Mouse (Mus musculus): ENCODE results near the gene Tubb1.
A peak's percentile ranks its signal among the peaks of the same experiment; 100 is the strongest.

Gene Tubb1

GRCm38 (mm10) chr2:174450353-174450752, at the start of gene Tubb1:
Tubb1 (plus strand) TSS chr2:174450695.
- DNase-seq: no peak

GRCm38 (mm10) chr2:174410222-174410621, 40.3 kb upstream of the Tubb1 start:
- no peak for DNase-seq

DNA sequence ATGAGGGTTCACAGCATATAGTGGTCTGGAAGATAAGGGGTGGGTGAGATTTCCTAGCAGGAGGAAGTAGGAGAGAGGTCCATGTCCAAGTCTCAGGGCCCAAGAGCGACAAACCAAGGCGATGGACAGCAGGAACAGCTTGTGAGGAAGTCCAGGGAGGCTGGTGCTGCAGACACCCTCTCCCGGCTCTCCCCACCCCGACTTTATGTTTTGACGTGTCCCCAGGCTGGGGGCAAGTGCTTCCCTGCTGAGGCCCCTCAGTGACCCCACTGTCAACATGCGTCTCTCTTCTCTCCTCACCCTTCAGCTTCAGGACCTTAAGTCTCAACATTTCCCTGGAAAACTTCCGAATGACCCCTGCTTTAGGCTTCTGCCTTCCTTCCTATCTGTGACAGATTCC, 37.4 kb upstream of the Tubb1 start:
- no peak for DNase-seq

- DNase-seq: no peak
Observed at GRCm38 (mm10) chr2:174415001-174415730, 35.3 kb upstream of the Tubb1 start.

- peak; percentile 96 to 97 for DNase-seq
Observed at GRCm38 (mm10) chr2:174415731-174416310, 34.7 kb upstream of the Tubb1 start, which contains the start of gene Nelfcd. Nelfcd (plus strand) TSS chr2:174415804.

DNA sequence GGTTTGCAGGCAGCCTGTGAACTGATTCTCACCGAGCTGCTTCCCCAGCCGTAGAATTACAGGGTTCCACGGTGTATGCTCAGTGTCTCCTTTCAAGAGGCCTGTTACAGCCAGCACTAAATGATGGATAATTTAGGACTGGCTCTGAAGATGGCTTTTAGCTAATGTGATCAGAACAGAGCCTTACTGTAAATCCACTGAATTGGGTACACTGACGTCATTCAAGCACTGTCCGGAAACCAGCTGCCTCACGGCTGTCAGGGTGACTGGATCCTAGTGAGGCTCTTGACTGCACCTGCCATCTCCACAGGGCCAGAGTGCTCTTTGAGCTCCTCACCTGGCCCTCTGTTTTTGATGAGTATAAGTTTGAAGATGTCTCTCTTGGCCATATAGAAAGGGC, 29.4 kb upstream of the Tubb1 start:
- no peak for DNase-seq

DNA sequence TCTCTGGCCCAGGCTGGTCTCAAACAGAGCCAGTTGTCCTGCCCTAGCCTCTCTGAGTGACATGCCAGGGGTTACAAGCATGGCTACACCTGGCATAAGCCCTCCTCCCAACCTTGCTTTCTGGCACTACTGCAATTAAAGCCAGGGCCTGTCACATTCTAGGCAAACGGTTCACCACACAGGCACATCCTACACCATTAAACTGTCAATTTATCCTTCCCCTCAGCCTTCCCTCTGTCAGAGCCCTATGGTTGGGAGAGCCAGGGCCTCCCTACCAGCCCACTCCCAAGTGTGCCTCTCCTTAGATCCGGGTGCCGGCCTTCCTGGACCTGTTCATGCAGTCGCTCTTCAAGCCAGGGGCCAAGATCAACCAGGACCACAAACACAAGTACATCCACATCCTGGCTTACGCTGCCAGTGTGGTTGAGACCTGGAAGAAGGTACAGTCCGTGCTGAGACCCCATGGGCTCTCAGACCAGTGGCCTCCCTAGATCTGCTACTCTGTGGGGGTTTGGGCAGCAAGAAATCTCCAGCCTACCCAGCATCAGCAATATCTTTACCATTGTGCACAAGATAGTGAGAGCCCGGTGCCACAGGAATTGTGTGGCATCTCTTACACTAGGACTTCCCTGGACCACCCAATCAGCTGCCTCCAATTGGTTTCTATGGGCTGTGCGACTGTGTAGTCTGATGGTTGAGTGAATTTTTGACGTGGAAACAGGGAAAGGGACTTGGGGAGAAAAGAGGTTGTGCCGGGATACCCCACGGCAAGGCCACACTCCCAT, 26.0 kb upstream of the Tubb1 start:
- DNase-seq: no peak

- DNase-seq: no peak
Observed at GRCm38 (mm10) chr2:174426856-174427255, 23.6 kb upstream of the Tubb1 start.

GRCm38 (mm10) chr2:174428076-174428835, 22.2 kb upstream of the Tubb1 start:
- no peak for DNase-seq

GRCm38 (mm10) chr2:174428996-174429591, 21.4 kb upstream of the Tubb1 start:
- no peak for DNase-seq

- no peak for DNase-seq
Observed at GRCm38 (mm10) chr2:174434943-174435342, 15.6 kb upstream of the Tubb1 start.

GRCm38 (mm10) chr2:174436076-174436701, 14.3 kb upstream of the Tubb1 start:
- DNase-seq: peak; percentile 78 to 80

GRCm38 (mm10) chr2:174436916-174437696, 13.4 kb upstream of the Tubb1 start:
- peak; percentile 53 to 58 for DNase-seq

DNA sequence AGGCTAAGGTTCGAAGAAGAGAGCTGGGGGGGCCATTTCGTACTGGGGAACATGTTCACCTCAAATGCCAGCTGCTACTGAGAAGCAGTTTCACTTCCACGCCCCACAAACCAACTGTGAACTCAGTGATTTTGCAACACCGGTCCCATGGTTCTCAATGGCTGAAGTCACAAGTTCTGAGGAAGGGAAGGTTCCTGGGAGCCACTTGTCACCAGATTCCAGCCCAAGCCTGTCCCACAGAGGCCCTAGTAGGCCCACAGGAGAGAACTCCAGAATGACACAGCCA, 12.9 kb upstream of the Tubb1 start:
- peak; percentile 71 to 74 for DNase-seq

DNA sequence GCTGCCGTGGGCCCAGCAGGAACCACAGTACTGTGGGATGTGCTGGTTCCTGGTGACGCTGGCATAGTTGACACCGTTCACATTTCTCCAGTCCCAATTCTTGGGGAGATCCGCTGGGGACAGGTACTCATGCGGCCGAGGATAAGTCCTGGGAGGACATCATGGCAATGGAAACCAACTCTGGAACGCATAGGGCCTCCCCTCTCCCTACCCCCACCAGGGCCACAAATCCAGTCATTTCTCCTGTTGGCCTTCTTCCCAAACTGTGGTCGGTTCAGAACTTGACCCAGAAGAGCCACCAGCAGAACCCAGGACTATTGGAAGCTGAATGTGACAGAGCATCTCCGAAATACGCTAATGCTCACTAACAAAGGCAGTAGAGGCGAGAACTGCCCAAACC, 12.3 kb upstream of the Tubb1 start:
- no peak for DNase-seq

- DNase-seq: peak; percentile 78 to 82
Observed at GRCm38 (mm10) chr2:174438737-174439449, 11.6 kb upstream of the Tubb1 start, which contains the start of gene Ctsz. Ctsz (minus strand) TSS chr2:174439039.

GRCm38 (mm10) chr2:174439450-174439838, 11.1 kb upstream of the Tubb1 start:
- DNase-seq: peak; percentile 27 to 34

GRCm38 (mm10) chr2:174439961-174440360, 10.5 kb upstream of the Tubb1 start:
- no peak for DNase-seq

GRCm38 (mm10) chr2:174441898-174442297, 8.6 kb upstream of the Tubb1 start:
- no peak for DNase-seq

DNA sequence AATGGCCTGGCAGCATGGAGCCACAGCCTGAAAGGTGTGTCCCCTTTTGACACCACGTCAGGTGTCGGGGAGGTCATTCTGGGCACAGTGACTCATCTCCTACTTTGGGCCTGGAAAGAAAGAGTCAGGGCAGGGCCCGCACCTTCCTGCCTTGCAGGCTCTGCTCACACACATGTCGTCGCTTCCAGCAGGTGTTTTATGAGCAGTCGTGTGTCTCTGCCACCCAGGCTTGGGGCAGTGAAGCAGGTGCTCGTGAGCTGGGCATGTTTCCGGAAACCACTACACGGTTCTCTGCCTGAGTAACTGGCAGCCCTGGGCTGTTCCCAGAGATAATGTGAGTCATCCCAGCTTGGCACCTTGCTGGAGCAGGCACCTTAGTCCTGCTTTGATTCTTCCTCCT, 8.0 kb upstream of the Tubb1 start:
- peak; percentile 24 to 31 for DNase-seq

DNA sequence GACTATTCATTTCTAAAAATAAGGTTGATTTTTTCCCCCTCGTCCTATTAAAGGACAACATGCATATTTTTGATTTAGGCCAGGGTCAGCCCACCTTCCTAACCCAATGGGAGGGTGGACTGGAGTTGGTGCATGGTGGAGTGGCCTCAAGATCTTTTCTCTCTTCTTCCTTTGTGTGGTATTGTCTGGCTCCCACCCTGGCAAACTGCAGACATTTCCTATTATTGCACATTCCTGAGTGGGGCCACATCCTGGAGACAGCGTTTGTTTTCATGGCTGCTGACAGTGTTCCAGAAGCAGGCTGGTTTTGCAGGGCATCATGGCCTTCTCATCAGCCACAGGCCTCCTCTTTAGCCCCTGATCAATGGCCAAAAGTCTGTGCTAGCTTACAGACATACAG, 7.4 kb upstream of the Tubb1 start:
- DNase-seq: no peak
